Mouse (Mus musculus): ENCODE results near the gene Gng12. TPM values are rescaled to one million over a fixed set of nuclear protein-coding genes. Genes with fewer than 3 reads are reported as not detected.
"Not testable (repeated sequence)": the region's sequence is repeated elsewhere in the genome, so short reads cannot be mapped to it uniquely, and the experiment has no call there.

Gene Gng12
- total RNA-seq (2021) = 10 to 100 TPM; 67.2 to 69.9 TPM
- long read RNA-seq, full-length matches to known transcripts = 66 of 77 reads
- long read RNA-seq, partial matches to known transcripts = 8 of 77 reads
- long read RNA-seq, other reads (novel, unspliced or antisense) = 3 of 77 reads

- peak; percentile 59 to 80 for DNase-seq (ENCODE audit: low spot score in 2 of 2)
Measured at GRCm38 (mm10) chr6:66896119-66896920, at the start of gene Gng12. Gng12 (plus strand) TSS chr6:66896397.

DNA sequence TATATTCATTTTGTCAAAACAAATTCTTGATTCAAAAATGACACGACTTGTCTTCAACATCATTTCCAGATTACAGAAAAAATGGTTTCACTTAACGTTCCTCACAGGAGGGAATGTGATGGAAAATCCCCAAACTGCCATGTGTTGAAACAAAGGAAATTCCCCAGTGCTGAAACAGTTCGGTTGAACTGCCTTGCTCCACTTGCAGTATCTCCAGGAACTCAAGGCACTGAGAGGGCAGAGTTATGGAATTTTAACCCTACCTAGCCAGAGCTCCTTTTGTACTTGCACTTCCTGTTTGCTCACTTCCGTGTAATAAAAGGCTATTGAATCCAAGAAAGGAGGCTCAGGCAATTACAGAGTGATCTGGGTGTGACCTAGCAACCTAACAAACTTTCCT is 47.3 kb upstream of the Gng12 start:
- no peak for DNase-seq (ENCODE audit: low spot score in 2 of 2)

GRCm38 (mm10) chr6:66856236-66856635 is 40.0 kb upstream of the Gng12 start:
- no peak for DNase-seq (ENCODE audit: low spot score in 2 of 2)

DNA sequence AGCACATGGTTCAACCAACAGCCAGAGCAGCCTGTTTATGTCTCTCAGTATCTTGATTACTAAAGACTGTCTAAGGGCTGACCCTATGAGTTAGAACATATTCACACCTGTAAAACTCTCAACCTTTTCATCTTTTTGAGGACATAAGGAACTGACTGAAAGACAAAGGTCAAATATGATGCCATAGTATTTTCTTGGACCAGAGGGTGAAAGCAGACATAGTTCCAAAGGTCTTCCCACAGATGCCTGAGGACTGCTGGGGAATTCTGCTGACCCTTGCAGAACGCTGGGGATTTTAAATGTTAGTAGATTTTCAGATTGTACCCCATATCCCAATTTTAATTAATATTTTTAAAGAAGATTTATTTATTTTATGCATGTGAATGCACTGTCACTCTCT is 37.8 kb upstream of the Gng12 start:
- no peak for DNase-seq (ENCODE audit: low spot score in 2 of 2)

- no peak for DNase-seq (ENCODE audit: low spot score in 2 of 2)
Measured at GRCm38 (mm10) chr6:66859391-66859790, 36.8 kb upstream of the Gng12 start.

DNA sequence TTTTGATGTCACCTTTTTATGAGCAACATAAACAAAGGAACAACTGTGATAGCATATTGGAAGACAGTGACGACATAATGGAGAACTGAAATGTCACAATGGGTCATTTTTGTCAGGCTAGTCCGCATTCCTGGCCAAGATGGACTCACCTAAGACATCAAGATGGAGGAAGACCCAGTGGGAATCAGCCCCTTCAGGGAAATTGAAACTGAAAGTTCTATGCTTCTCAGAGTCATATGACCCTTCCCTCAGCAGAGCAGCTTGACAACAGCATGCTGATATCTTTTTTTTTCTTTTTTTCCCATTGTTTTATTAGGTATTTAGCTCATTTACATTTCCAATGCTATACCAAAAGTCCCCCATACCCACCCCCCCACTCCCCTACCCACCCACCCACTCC is 31.7 kb upstream of the Gng12 start:
- DNase-seq (ENCODE audit: low spot score in 2 of 2) = no peak

GRCm38 (mm10) chr6:66866295-66866694 is 29.9 kb upstream of the Gng12 start:
- DNase-seq (ENCODE audit: low spot score in 2 of 2) = no peak

- not testable (repeated sequence) for DNase-seq (ENCODE audit: low spot score in 2 of 2)
Measured at GRCm38 (mm10) chr6:66877048-66877447, 19.1 kb upstream of the Gng12 start.

GRCm38 (mm10) chr6:66890349-66891158 is 5.6 kb upstream of the Gng12 start:
- DNase-seq (ENCODE audit: low spot score in 2 of 2) = no peak

DNA sequence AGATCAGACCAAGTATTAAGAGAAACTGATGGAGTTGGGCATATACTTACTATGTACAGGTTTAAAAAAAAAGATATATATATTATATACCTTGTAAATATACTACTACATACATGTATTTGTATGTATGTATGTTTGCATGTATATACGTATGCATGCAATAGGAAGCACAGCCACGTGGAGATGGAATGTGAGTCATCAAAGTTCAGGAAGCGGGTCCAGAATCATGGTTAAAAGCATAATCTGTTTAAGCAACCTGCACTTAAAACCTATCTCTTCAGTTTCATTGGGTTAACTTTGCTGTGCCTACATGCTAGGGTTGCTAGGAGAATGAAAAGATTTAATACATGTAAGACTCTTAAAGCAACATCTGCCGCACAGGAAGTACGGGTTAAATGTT is 2.2 kb upstream of the Gng12 start:
- DNase-seq (ENCODE audit: low spot score in 2 of 2) = no peak

DNA sequence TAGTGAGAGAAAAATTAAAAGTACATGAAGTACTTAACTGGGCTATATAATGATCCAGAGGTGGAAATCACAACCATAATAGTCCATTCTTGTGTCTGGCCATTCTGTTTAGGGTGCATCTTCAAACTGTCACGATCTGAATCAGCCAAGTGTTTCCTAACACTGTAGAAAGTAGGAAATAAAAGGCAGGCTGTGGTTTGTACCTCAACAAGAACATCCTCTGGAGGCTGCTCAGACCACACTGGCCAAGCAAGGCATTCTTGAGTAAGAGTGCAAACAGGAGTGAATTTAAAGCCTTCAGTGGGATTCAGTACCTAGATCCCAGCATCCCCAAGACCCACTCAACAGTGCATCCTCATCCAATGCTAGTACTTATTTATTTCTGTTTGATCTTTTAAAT is 1.2 kb upstream of the Gng12 start:
- no peak for DNase-seq (ENCODE audit: low spot score in 2 of 2)

GRCm38 (mm10) chr6:66896921-66897645 is 886 bp downstream of the Gng12 start:
- peak in 1 of 2 experiments; percentile 34 for DNase-seq (ENCODE audit: low spot score in 2 of 2)

DNA sequence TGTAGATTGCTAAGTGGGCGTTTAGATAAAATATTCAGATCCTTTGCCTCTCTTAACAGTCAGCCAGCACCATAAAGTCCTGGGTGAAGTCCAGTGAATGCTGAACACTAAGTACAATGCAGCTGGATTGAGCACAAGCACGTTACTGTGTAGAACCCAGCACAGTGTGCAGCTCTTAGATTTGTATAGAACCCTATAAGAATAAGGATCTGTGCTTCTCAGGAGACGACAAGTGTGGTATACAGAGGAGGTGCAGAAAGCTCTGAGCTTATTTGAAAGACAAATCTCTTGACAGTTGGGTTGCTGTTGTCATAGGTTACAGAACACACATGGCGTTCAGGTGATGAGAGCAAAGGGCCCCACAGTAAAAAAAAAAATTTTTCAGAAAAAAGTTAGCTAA is 1.8 kb downstream of the Gng12 start:
- DNase-seq (ENCODE audit: low spot score in 2 of 2) = no peak

- no peak for DNase-seq (ENCODE audit: low spot score in 2 of 2)
Measured at GRCm38 (mm10) chr6:66901926-66902325, 5.7 kb downstream of the Gng12 start.

DNA sequence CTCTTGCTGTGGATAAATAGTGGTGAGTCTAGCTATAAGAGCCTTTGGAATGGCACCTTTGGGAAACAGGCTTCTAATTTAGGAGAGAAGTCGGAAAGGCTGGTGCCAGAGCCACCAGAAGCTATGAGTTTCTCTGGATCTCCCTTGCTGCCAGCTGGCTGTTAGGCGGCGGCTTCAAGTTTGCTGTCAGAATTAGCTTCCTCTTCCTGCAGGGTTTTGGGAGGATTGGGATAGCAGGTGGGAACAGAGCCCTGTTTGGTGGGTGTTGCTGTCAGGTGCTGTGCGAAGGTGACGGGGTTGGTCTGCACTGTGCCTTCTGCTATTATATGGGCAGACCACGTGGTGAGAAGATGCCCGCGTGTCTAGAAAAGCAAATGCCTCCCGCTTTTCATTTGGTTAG is 7.0 kb downstream of the Gng12 start:
- DNase-seq (ENCODE audit: low spot score in 2 of 2) = peak; percentile 19 to 50

DNA sequence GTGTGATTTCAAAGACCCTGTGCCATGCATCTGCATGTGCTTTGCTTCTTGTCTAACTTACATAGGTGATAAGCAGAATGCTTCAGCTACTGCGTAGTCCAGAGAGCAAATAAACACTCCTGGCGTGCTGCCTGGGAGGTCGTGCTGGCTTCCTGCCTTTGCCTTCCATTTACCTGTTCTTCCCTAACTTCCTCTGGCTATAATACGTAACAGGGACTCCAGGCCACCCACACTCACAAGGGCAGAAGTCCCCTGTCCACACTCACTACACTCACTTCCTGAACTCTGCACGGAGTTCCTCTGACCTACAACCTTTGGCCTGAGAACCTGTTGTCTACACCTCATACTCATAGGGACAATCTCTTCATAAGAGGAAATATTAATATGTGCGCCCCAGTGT is 7.5 kb downstream of the Gng12 start:
- DNase-seq (ENCODE audit: low spot score in 2 of 2) = no peak

GRCm38 (mm10) chr6:66906244-66906643 is 10.0 kb downstream of the Gng12 start:
- no peak for DNase-seq (ENCODE audit: low spot score in 2 of 2)

DNA sequence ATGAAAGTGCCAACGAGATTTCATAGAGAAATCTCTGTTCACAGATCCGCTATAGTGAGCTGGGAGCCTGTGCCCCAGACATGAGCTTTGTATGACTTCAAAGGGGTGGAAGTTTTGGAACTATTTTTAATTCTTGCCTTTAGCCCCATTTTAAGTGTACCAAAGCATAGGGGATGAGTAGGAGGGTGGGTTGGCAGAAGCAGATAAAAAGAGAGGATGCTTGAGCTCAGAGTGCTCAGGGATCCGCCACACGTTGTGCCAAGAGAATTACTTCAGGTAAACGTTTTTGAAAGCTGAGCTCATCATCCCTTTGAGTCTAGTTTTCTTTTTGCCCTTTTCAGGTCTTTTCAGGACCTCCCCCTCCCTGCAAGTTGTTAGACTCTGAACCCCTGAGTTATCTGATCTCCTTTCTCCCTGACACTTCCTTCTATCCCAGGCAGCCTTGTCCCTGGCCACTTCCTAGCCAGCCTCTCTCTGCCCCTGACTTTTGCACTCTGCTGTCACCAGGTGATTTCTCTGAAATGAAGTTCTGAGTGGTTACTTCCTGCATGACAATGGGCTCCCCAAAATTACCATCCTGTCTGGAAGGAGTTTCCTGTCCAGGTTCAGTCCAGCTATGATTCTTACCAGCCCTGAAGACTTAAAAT is 12.3 kb downstream of the Gng12 start:
- DNase-seq (ENCODE audit: low spot score in 2 of 2) = no peak

DNA sequence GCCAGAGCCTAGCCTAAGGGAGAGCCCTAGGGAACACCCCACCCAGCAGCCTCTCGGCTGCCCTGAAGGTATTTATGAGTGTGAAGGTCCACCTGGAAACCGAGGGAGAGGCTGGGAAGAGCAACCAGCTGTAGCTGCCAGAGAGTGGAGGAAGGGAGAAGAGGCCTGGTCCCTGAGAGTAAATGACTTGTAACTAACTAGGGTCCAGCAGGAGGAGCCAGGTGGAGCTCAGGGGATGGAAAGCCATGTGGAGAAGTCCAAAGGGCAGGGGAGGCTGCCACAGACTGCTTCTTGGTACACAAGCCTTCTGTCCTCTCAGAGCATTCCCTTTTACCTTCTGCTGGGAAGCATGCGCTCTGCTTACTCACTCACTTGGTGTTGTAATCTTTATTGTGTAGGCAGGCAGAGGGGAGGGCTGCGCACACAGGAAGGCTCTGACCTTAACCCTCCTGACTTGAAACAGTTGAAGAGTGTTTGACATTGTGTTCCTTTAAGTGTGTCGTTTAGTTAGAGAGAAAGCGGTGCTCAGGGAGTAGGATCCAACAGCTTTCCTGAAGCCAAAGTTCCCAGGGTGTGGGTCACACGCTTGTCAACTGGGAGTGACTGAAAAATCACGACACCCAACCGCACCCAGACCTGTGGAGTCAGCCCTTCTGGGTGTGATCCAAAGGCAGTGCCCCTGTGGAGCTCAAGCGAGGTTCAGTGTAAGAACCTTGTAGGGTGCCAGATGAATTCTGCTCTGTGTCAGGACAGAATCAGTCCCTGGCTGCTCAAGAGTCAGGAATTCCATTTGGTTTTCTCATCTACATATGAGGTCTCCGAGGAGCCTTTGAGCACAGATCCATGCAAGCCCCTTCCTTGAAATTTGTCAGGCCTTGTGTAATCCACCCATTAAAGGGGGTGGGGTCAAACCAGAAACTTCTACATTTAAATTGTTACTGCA is 14.6 kb downstream of the Gng12 start:
- DNase-seq (ENCODE audit: low spot score in 2 of 2) = no peak

GRCm38 (mm10) chr6:66913355-66913754 is 17.2 kb downstream of the Gng12 start:
- no peak for DNase-seq (ENCODE audit: low spot score in 2 of 2)
